In genomic region chr10:68268629-68269028, GRCm38 (mm10) we compare ENCODE assay signal across 9 mouse cellular contexts. TPM values are rescaled to one million over a fixed set of nuclear protein-coding genes. Genes with fewer than 3 reads are reported as not detected.
A peak's percentile ranks its signal among the peaks of the same experiment; 100 is the strongest.
DNase-seq lines count a peak whose midpoint lies in the region; ATAC-seq and TF ChIP-seq lines count a peak whose summit lies in the region.
"Had no signal": no experiment of that assay in that cellular context is flagged by ENCODE, and none has a peak within 500 bp of the region (broad histone marks: within the 10 kb centered on the region; RNA-seq: fewer than 3 reads in every experiment).

No protein-coding gene starts in this region.

- no peak for ATAC-seq in hindbrain, embryonic 13.5 days (ENCODE audit: low FRiP score)
- no peak for ATAC-seq in hindbrain, embryonic 16.5 days
- ATAC-seq in common myeloid progenitor, adult 5-6 weeks (replicated peaks; ENCODE audit: low read depth, poor library complexity, severe bottlenecking): 0 out of 2 replicates have a peak, but pooled peaks have one; percentile 26
- ATAC-seq in kidney, postnatal 0 days (replicated peaks; ENCODE audit: low FRiP score, low read depth): peak; percentile 77
- ATAC-seq in neural tube, embryonic 13.5 days (ENCODE audit: low read depth): 0 out of 2 replicates have a peak, but pooled peaks have one; percentile 29

- no peak overlapping the region for H3K4me3 ChIP-seq in hindbrain, embryonic 13.5 days
- H3K4me3 ChIP-seq in hindbrain, embryonic 16.5 days (ENCODE audit: low read length): no peak overlapping the region
- H3K4me3 ChIP-seq in kidney, postnatal 0 days (replicated peaks; ENCODE audit: low read depth, low read length): no peak overlapping the region
- H3K4me3 ChIP-seq in neural tube, embryonic 13.5 days: no peak overlapping the region

- WGBS in hindbrain, embryonic 13.5 days: 62% methylated on average over 5 of the region's 5 CpGs
- 62% methylated on average over 5 of the region's 5 CpGs for WGBS in hindbrain, embryonic 16.5 days
- 47% methylated on average over 5 of the region's 5 CpGs for WGBS in kidney, postnatal 0 days
- WGBS in neural tube, embryonic 13.5 days: 76% methylated on average over 5 of the region's 5 CpGs

- H3K4me1 ChIP-seq in hindbrain, embryonic 13.5 days (replicated peaks): peaks cover 15% of the 10 kb centered on the region
- peaks cover 10% of the 10 kb centered on the region for H3K4me1 ChIP-seq in hindbrain, embryonic 16.5 days (ENCODE audit: control insufficient read depth, insufficient read depth, low read depth, low read length)
- peaks cover 11% of the 10 kb centered on the region; the same call in 1 of the 2 replicates for H3K4me1 ChIP-seq in kidney, postnatal 0 days (replicated peaks; ENCODE audit: insufficient read depth, low read length)
- peaks cover 21% of the 10 kb centered on the region for H3K4me1 ChIP-seq in neural tube, embryonic 13.5 days (replicated peaks)

- no peak for DNase-seq in kidney, postnatal 0 days (ENCODE audit: low spot score)
- no peak for DNase-seq in urinary bladder, postnatal 14 days (ENCODE audit: low spot score)
- DNase-seq in lung, postnatal 14 days: no peak
- DNase-seq in cerebellum, adult 8-10 months: no peak
- DNase-seq: cerebellum, postnatal 25 days had no signal

- no peak for TF ChIP-seq CTCF in kidney, postnatal 0 days (IDR thresholded peaks at IDR 0.05; ENCODE audit: low read depth)

- H3K27me3 ChIP-seq in hindbrain, embryonic 13.5 days: no peaks in the 10 kb centered on the region
- H3K27me3 ChIP-seq in hindbrain, embryonic 16.5 days (replicated peaks; ENCODE audit: control insufficient read depth, insufficient read depth, low read length): no peaks in the 10 kb centered on the region
- no peaks in the 10 kb centered on the region for H3K27me3 ChIP-seq in kidney, postnatal 0 days (ENCODE audit: insufficient read depth, low read length)
- no peaks in the 10 kb centered on the region for H3K27me3 ChIP-seq in neural tube, embryonic 13.5 days

- H3K27ac ChIP-seq in hindbrain, embryonic 13.5 days: peak overlapping the region; percentile 31
- H3K27ac ChIP-seq in hindbrain, embryonic 16.5 days (ENCODE audit: low read depth, low read length): no peak overlapping the region
- peak overlapping the region; percentile 21 for H3K27ac ChIP-seq in kidney, postnatal 0 days
- H3K27ac ChIP-seq in neural tube, embryonic 13.5 days (replicated peaks): no peak overlapping the region

- H3K36me3 ChIP-seq in hindbrain, embryonic 13.5 days: no peaks in the 10 kb centered on the region
- H3K36me3 ChIP-seq in hindbrain, embryonic 16.5 days (ENCODE audit: control insufficient read depth, insufficient read depth, low read length): no peaks in the 10 kb centered on the region
- H3K36me3 ChIP-seq in kidney, postnatal 0 days (ENCODE audit: insufficient read depth, low read length): no peaks in the 10 kb centered on the region
- peaks cover 8% of the 10 kb centered on the region; the same call in 1 of the 2 replicates for H3K36me3 ChIP-seq in neural tube, embryonic 13.5 days

- H3K9ac ChIP-seq in hindbrain, embryonic 13.5 days: no peak overlapping the region
- H3K9ac ChIP-seq in hindbrain, embryonic 16.5 days (ENCODE audit: low read depth, low read length): no peak overlapping the region
- no peak overlapping the region for H3K9ac ChIP-seq in kidney, postnatal 0 days (ENCODE audit: low read depth, low read length)
- H3K9ac ChIP-seq in neural tube, embryonic 13.5 days: no peak overlapping the region

- no peak overlapping the region for H3K4me2 ChIP-seq in hindbrain, embryonic 13.5 days
- H3K4me2 ChIP-seq in hindbrain, embryonic 16.5 days (ENCODE audit: low read length): no peak overlapping the region
- peak overlapping the region; percentile 18; the same call in 1 of the 2 replicates for H3K4me2 ChIP-seq in kidney, postnatal 0 days (ENCODE audit: low read length)
- H3K4me2 ChIP-seq in neural tube, embryonic 13.5 days: no peak overlapping the region

- H3K9me3 ChIP-seq in hindbrain, embryonic 13.5 days: no peaks in the 10 kb centered on the region
- peaks cover 2% of the 10 kb centered on the region; the same call in 1 of the 2 replicates for H3K9me3 ChIP-seq in hindbrain, embryonic 16.5 days (ENCODE audit: control insufficient read depth, low read length)
- no peaks in the 10 kb centered on the region for H3K9me3 ChIP-seq in kidney, postnatal 0 days (replicated peaks; ENCODE audit: low read length)
- H3K9me3 ChIP-seq in neural tube, embryonic 13.5 days: no peaks in the 10 kb centered on the region

RNA-seq across cellular contexts. Expression of gene Arid5b, which starts 9.9 kb away (rescaled TPM):
- 19.5 and 22.7 TPM in 2 replicates for polyA plus RNA-seq in hindbrain, embryonic 13.5 days (2015; fragmentation: Nextera tagmentation; extraction: Ambion mirVana)
- 16.6 TPM in 2 replicates for polyA plus RNA-seq in hindbrain, embryonic 16.5 days (2015; fragmentation: Nextera tagmentation; extraction: Ambion mirVana)
- 6.8 and 7.0 TPM in 2 replicates for total RNA-seq in common myeloid progenitor, adult 5-6 weeks (2017)
- 30.3 and 31.1 TPM in 2 replicates for polyA plus RNA-seq in kidney, postnatal 0 days (2015; fragmentation: Nextera tagmentation; extraction: Ambion mirVana)
- 21.5 and 22.3 TPM in 2 replicates for polyA plus RNA-seq in neural tube, embryonic 13.5 days (2015; fragmentation: Nextera tagmentation; extraction: Ambion mirVana)

Comparison
In these comparisons a context has a peak if more than half of its experiments do, and no peak if none do; other contexts are left out.
1. H3K27ac ChIP-seq: peak in hindbrain, embryonic 13.5 days (single experiment) and kidney, postnatal 0 days (single experiment); none in hindbrain, embryonic 16.5 days (single experiment) and neural tube, embryonic 13.5 days (single experiment).
2. ATAC-seq: peak in common myeloid progenitor, adult 5-6 weeks (single experiment), kidney, postnatal 0 days (single experiment) and neural tube, embryonic 13.5 days (single experiment); none in hindbrain, embryonic 13.5 days (single experiment) and hindbrain, embryonic 16.5 days (single experiment).